Mouse (Mus musculus): ENCODE data around the gene Ky.

Ky gene

DNA sequence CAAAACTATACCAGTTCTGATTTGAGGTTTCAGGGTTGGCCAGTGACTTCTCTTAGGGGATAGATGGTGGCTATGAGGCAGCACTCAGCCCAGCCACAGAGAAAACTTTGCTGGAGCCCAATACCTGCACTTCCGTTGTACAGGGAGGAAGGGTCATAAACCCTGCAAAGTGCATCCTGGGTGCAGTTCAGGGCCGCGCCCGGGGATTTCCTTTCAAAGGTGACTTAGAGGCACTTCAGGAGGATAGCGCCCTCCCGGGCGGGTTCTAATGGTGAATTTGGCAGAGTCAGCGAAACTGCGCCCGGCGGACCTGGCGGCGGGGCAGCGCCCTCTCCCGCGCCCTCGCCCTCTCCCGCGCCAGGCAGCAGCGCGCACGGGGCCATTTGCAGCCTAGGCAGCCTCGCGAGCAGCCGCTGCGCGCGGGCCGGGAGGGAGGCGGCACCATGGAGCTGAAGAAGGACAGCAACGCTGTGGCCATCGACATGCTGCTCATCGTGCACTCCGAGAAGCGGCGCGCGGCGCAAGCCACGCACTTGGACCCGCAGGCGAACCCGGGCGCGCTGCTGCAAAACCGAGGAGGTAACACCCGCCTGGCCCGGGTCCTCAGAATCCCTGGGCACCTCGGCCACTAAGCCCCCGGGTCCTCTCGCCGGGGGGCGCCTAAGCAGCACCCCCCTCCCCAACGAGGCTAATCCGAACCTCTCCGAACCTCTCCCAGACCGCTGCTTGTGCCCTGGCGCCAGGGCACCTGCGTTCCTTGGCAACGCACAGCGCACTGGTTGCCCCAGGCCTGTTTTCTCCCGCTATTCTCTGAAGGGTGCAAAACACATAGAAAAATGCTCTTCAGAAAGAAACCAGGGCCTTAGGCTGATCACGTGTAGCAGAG is at the start of gene Ky:
Gene Ky (plus strand): TSS at position 51 of the 886 bp plus-strand sequence.
- peak; percentile 34 for DNase-seq

DNA sequence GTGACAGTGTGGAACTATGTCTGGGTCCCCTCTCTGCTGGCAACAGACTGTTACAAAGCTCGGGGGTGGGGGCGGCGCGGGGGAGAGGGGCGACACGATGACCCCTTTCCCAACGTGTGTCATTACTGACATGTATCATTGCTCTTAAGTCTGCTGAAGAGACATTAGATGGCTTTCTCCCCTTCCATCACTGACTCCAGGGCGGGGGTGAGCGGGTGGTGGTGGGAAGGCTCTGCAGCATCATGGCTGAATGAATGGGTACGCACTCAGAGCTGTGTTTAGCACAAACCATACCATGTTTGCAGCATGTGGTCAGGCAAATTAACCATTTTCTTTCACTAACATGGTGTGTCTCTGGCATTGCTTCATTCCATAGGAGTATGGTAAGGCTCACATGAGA is 43.3 kb upstream of the Ky start:
- no peak for DNase-seq

DNA sequence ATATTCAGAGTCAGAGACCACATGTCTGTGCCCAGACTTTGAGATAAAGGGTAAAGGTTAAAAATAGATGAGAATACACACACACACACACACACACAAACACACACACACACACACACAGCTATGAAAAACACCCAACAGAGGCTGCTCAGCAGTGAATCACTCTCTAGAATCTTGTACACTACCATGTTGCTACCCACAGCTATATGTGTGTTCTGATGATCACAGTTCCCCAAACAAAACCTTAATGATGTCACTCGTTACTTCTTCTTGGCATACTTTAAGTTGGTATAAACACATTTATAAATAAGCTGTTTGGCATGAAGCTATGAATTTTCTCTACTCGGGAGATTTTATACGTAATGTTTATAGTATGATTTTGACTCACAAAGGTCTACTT is 40.5 kb upstream of the Ky start:
- no peak for DNase-seq

DNA sequence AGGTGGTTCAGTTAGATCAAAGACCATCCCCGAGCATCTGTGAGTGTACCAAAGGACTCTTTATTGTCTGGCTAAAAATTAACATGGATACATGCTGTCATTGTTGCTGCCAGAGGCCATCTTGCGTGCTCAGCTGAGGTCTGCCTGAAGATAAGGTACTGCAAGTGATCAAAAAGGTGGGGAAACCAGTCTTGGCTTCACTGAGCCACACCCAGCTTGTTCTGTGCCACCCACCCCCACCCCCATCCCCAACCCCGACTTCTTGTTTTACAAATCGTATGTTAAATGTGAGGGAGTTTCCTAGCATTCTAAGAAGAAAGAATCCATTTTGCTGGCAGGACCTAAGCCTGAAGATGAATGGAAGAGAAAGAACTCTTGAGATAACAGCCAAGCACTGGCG is 39.8 kb upstream of the Ky start:
- no peak for DNase-seq

DNA sequence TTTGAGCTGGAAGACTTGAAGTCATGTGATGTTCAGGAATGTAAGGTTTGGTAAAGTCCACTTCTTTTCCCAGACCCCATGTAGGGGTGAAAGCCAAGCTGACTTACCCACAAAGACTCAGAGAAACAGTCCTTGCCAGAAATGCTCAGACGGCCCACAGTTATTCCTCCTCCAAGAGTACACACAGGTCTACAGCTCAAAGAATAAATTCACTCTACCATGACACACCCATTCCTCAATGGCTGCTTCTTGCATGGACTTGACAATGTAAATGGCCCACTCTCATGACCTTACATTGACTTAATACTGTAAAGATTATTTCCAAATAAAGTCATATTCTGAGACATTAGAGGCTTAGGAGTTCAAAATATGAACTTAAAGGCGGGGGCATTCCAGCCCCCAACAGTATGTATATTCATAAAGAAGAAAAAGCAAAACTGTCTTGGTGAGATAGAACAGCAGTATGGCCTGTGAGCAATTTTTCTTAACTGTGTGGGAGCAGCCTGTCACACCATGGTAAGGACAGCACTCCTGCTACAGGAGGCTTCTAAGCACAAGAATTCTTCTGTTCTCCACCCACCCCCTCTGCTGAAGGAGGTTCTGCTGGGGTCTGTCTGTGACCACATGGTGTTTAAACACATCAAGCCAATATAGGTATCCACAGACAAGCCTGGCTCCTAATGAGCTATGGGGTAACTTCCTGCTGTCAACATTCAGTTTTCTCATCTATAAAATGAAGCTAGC is 35.3 kb upstream of the Ky start:
- DNase-seq: no peak

DNA sequence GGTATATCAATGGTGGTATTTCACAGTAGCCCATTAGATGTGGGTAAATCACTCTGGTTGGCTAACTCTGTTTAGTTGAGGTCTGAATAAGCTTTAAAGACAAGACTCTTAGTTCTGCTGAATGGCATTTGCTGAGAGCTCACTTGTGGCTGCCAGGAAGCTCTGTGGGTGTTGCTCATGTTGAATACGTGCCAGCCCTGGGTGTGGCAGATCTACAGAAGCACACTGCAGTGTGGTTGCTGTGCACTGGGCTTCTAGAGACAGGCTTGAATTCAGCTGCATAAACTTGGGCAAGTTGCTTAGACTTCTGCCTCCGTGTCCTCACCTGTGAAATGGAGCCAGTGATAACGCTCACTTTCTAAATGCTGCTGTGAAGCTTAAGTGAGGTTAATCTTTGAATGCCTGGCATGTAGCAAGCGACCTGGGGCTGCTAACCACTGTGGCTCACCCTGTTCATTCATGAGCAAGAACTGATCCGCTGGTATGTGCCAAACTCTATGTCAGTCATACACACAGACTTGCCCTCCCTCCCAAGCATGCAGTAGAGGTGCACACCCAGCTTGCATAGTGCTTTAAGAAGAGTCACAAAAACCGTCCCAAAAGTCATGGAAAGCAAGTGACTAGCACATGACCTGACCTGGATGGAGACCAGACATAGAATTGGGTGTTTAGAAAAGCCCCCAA is 27.6 kb upstream of the Ky start:
- DNase-seq: no peak

DNA sequence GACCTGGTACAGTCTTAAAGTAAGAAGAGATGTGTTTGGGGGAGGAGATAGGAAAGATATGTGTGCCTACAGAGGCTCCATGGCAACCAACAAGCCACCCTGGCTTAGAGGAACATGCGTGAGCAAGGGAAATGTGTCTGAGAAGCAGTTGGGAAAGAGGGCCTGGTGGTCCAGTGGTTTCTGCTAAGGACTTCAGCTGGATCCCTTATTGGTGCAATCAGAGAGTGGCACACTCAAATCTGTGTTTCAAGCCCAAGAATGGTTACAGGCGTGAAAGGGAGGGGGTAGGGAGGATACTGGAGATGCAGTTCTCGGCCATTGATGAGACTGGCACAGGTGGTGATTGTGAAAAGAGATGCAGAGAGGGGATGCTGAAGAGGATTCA is 27.1 kb upstream of the Ky start:
- DNase-seq: no peak

DNA sequence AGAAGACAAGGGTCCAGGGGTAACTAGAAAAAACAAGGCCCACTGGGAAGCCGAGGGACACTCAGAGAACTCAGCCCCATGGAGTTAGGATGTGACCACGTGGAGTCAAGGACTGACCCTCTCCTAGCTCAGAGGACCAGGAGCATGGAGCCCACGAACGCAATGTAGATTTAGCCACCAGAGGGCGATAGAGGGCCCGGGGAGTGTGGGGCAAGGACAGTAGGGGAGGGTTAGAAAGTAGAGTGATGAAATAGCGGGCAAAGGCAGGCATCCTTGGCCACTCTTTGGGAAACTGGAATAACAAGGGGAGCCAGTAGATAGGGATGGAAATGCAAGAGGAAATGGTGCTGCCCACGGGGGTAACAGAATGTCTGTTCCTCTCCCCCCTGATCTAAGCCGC is 26.5 kb upstream of the Ky start:
- no peak for DNase-seq

DNA sequence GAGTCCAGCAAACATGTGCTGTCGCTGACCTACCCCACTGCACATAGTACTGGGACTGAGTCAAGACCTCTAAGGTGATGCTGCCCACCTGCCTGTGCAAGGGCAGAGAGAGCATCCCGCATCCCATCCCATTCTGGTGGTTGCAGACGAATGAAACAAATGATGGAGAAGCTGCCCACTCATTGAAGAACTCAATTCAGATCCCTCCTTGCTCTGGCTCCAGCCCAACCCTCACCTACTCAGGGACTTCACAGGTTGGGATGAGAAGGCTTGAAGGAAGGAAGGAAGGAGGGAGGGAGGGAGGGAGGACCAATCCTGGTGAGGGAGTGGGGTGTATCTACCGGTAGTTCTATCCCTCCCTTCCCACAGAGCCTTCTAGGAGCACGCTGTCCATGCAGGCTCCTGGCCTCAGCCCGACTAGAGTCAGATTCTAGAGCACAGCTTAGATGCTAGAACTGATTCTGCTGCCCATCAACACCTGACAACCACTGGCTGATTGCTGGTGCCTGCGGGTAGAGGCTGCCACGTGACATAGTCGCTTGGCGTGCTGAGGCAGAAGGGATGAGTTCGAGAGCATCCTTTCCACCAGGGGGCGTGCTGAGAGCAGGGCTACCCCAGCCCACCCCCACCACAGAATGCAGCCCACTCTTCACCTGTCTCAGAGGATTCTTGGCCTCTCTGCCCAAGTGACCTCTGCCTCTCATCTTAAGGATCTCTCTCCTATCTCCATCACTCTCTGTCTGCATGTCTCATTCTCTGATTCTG is 13.3 kb upstream of the Ky start:
- peak; percentile 26 for DNase-seq

DNA sequence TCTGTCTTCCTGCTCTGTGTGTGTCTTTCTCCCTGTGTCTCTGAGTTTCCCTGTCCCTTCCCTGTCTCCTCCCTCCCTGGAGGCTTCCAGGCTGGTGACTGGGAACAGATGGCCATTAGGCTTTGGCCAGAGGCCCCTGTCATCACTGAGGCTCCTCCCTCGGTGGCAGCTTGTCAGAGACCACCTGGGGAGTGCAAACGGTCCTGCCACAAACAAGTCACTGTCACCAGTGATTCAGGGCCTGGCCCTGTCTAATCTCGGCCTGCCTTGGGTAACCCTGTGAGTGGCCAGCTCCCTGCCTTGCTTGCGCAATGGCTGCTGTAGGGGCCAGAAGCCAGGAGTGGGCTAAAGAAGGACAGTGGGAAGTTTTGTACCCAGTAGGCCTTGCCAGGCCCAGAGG is 12.5 kb upstream of the Ky start:
- DNase-seq: no peak

DNA sequence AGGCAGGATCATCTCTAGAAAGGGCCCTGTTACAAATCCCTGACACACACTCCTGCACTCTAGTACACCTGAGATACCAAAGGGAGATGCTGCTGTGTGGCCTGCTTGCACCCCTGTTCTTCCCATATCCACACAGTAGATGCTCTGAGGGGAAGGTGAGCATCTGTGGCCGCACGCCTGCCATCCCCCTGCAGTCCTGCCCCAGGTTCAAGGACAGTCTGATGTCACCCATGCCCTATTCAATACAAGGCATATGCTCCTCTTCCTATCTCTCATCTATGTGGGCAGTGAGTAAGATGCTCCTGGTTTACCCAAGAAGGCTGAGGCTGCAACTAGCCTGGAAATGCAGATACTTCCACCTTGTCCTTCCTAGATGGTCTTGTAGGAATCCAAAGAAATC is 11.6 kb upstream of the Ky start:
- no peak for DNase-seq

DNA sequence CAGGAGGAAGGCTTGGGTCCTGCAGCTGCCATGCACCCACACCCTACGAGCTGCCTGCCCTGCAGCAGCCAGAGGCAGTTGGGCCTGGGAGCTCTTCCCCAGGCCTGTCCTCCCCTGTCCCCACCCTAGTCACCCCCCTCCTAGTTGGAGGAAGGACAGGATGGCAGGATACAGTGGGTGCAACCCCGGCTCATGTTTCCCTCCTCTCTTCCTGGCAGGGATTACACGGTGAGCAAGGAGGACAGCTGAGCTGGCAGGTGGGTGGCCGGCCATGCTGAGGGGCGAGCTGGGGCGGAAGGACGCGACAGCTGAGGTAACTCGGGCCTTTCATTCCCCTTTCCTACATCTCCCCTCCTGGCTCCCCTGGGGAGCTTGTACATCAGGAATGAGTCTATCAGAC is 11.1 kb upstream of the Ky start:
- no peak for DNase-seq

DNA sequence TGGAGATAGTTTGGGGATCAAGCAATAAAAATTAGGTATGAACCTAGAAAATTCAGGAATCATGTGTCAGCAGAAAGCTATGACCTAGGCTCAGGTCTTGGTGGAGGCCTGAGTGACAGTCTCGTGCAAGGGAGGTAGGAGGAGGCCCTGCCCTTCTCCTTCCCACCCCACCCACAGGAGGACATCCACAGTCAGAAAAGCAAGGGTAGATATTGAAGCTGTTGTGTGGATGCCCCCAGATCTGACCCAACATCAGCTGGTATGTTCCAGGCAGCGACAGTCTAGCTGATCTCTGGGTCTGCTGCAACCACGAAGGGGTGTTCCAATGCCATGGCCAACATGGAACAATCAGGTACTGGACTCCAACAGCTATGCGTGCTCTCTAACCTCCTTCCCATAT is 10.3 kb upstream of the Ky start:
- DNase-seq: no peak

DNA sequence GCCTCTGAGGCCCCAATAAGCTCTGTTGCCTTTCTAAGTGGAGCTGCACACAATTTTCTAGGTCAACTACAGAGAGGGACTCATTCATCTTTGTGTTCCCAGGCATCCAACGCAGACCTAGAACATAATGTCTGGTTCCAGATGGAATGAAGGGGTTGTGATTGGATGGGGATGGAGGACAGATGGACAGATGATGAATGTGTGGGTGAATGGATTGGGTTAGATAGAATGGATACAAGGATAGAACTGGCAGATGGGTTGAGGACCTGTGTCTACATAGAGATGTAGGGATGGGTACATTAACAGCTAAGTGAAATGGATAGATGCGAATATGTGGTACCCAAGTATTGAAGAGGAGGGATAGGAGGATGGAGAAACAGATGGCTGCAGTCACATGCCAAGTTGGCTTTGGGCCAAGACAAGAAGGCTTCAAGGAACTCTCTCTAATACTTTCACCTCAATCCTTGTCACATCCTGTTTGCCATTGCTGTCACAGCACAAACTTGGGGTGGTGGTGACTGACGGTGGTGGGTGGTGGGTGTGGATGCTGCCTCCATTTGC is 9.0 kb upstream of the Ky start:
- DNase-seq: no peak

DNA sequence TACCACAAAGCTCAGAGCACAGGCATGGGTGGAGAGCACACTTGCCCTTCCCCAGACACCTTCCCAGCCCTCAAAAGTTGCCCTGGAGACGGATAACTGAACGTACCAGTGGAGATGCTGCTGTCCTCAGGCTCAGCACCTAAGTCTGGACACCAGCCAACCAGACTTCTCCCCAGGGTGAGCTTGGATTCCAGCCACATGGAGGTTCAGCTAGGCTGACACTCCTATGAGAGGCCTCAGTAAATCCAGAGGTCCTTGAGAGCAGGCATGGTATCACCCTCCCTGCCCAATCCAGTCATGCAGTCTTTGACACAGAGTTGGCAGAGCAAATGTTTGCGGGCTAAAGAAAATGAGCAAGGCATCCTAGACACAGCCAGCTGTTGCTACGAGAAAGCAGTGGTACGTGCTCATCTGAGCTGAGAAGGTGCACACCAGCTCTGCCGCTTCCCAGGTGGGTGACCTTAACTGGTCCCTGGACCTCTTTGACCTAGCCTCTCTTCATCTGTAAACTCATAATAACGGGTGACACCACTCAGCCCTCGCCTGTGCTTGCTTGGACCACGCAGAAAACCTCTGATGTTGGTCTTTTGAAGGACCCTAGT is 8.4 kb upstream of the Ky start:
- DNase-seq: no peak

DNA sequence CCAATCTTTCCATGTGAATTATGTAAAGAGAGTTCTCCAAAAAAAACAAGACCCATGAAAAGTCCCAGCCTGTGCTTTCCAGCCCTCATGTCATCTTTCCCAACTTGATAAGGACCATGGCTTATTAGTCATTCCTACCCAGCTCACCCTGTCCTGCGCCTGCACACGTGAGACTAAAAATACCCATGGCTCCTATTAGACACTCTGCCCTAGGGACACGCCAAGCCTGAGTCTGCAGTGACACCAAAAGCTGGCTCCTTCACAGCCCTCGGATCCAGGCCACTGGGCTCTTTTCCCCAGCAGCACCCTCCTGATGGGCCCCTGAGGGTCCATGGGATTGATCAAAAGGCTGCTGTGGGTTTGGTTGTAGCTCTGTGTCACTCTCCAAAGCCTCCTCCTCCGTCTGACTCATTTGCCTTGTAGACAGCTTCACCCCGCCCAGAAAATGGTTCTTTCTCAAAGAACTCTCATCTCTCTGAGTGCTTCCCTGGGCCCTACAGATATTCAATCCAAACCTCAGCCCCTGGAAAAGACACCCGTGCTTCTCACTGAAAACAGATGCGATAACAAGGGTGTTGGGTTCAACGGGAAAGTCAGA is 7.6 kb upstream of the Ky start:
- DNase-seq: no peak

DNA sequence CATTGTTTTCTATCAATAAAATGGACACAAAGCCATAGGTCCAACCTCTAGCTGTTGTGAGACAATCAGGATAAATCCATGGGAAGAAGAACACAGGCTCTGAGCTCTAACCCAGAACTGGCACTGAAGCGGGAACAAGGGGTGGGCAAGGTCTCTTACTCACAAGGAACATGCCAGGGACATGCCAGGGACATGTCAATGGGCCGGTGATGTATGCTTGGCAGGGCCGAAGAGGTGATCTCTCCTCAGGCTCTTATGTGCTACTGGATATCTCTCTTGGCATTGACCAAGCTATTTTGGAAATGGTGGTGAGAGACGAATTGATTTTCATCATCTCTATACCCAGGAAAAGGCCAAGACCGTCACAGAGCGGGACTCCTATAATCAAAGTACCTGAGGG is 6.8 kb upstream of the Ky start:
- DNase-seq: no peak

DNA sequence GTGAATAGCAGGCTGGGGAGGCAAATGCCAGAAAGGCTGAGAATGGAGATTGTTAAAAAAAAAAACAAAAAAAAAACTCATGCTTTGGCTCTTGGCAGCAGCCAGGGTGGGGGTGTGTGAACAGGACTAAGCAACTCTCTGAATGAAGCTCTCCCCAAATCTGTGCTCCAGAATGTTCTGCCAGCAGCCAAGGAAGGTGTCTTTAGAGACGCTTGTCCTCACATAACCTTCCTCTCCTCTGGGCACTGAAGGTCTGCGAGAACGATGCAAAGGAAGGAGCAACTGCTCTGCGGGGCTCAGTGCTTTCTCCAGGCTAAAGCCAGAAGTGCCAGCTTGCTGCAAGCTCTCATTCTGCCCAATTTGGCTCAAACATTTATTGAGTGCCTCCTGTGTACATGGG is 6.3 kb upstream of the Ky start:
- no peak for DNase-seq

DNA sequence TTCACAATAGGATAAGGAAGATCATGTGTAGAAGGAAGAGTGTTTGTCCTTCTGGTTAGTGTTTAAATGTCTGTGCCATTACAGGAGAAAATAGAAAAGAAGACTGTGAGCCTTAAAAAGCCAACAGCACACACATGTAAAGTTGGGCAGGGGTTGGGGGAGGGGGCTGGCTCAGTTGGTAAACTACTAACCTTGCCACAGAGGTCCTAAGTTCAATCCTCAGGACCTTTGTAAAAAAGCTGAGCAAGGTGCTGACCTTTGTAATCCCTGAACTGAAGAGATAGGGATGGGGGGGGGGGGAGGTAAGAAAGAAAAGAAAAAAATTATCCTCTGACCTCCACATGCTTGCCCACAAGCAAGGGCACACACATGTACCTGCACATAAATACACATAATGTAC is 5.8 kb upstream of the Ky start:
- DNase-seq: no peak

DNA sequence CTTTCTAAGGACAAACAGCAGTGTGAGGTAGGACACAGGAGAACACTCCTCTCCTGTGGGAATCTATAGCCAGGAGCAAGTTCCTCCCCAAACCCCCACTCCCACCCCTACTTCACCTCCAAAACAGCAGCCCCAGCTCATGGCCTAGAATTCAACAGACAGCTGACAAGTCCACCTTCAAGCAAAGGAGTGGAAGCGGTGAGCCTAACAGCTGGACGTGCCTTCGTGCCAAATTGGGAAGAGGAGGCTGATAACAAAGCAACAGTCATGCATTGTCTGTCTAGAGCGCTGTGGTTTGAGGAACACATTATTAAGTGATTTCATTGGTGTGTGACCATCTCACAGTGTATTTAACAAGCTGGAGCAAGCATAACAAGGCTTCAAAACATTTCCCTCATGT is 4.4 kb upstream of the Ky start:
- DNase-seq: no peak

DNA sequence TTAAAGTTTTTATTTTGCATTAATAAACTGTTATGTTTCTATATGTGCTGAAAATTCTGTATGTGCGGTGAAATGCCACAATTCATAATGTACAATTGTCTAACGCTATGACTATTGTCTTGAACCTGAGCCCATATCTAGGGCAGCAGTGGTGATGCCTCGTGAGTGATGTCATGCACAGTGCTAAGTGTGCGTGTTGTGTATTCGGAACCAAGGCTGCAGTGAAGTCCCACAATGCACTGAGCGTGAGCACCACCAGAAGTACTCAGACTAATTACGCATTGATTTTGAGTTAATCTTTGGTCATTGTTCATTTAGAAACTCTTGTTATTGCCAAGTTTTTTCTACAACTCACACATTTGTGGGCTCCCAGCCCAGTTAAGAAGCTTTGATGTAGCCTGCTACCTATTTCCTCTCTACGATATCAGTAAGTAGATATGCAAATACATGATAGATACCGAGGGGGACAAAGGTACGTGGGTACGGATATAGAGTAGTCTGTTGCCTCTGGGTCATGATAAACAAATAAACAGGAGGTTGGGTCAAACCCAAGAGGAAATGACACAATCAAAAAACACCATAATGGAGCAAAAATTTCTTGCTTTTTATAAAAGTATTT is 3.4 kb upstream of the Ky start:
- no peak for DNase-seq
